Mouse (Mus musculus) embryonic fibroblast, embryonic 13.5 days (primary cell): Measurements from ENCODE around the gene Ctnnd2. TPM values are rescaled to one million over a fixed set of nuclear protein-coding genes. Genes with fewer than 3 reads are reported as not detected.

Experiments
- H3K27ac ChIP-seq: 2 replicates; pipeline ENCODE4 v1.5.1; 2012; ENCODE audit warnings: low read length, control low read depth, inconsistent platforms; ENCODE audit not compliant: insufficient read depth
- H3K4me1 ChIP-seq: 2 replicates; pipeline ENCODE4 v1.6.1; 2011; ENCODE audit warnings: low read length; ENCODE audit not compliant: control insufficient read depth, insufficient read depth
- H3K4me3 ChIP-seq: 2 replicates; pipeline ENCODE4 v1.5.1; 2011; ENCODE audit warnings: mild to moderate bottlenecking, control low read depth, low read length; ENCODE audit not compliant: insufficient read depth
- CTCF ChIP-seq: IDR thresholded peaks from 2 replicates; pipeline ENCODE4 v1.5.1; 2011; ENCODE audit warnings: mild to moderate bottlenecking, control low read depth, low read length, moderate library complexity, borderline replicate concordance; ENCODE audit not compliant: insufficient read depth
- POLR2A ChIP-seq: IDR thresholded peaks from 2 replicates; pipeline ENCODE4 v1.6.1; 2011; ENCODE audit warnings: low read depth, mild to moderate bottlenecking, control low read depth, low read length, moderate library complexity
- polyA plus RNA-seq: library from polyadenylated mRNA; stranded (reverse); fragments of >200 nt; gene quantifications from 2 replicates; pipeline ENCODE4 v1.2.4, GENCODE M21; 2011; ENCODE audit warnings: low read depth; ENCODE audit not compliant: missing spikeins, insufficient read length

Ctnnd2 gene
- polyA plus RNA-seq, 1 experiment, result 6.5 TPM

DNA sequence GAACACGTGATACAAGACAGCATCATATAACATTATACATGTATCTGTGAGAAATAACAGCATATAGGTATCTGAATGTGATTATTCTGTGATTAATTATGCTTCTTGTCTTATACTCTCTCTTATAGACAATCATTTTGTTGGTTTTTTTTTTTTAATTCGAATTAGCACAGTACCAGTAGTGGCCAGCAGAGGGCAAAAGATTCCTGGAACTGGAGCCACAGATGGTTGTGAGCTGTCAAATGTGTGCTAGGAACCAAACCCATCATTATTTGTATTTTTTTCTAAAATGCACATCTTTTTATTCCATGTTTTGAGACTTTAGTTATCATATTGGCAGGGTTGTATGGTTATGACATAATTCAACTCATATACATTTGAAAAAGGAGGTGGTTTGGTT lies 130.4 kb downstream of the Ctnnd2 start:
- Histone ChIP-seq H3K4me3 (no peak overlapping the region), H3K4me1 (no peaks in the 10 kb centered on the region), H3K27ac (no peak overlapping the region)
- no peak for TF ChIP-seq POLR2A
- no peak for TF ChIP-seq CTCF

DNA sequence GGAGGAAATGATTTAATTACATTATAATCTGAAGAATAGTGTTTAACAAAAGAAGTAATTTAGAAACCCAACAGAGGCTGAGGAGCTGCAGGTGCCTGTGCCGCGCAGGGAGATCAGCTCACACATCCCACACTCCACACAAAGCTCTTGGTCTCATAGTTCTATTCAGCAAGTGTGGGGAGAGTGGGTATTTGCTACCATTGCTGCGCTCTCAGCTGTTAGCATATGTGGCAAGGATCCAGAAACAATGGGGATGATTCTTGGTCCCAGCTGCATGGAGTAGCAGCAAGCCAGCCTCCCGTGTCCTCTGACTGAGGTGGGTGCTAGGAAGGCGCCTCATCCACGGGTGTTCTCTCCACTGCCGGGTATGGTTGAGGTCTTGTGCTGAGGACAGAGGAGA lies 134.0 kb downstream of the Ctnnd2 start:
- H3K27ac ChIP-seq, result no peak overlapping the region

DNA sequence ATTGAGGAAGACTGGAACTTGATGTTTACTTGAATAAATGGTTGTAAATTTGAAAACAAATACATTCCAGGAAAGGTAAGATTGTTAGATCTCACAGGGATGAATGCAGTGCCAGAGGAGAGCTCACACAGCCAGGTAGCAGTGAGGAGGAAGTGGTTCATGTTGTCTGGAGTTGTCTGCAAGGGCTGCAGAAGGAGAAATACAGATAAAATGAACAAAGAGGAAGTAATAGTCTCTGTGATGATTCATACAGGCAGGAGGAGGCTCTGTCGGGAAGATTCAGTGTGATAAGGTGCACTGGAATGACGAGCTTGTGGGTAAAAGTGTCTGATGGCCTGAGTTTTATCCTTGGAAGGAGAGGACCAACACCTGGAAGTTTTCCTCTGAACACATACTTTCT lies 150.2 kb downstream of the Ctnnd2 start:
- TF ChIP-seq POLR2A (no peak), CTCF (no peak)
- H3K4me1 ChIP-seq, result no peaks in the 10 kb centered on the region
- no peak overlapping the region for H3K4me3 ChIP-seq
- H3K27ac ChIP-seq, result no peak overlapping the region

More for the DNA sequence above, 134.0 kb downstream of the Ctnnd2 start:
- H3K4me3 ChIP-seq, result no peak overlapping the region
- TF ChIP-seq CTCF (no peak), POLR2A (no peak)
- no peaks in the 10 kb centered on the region for H3K4me1 ChIP-seq

DNA sequence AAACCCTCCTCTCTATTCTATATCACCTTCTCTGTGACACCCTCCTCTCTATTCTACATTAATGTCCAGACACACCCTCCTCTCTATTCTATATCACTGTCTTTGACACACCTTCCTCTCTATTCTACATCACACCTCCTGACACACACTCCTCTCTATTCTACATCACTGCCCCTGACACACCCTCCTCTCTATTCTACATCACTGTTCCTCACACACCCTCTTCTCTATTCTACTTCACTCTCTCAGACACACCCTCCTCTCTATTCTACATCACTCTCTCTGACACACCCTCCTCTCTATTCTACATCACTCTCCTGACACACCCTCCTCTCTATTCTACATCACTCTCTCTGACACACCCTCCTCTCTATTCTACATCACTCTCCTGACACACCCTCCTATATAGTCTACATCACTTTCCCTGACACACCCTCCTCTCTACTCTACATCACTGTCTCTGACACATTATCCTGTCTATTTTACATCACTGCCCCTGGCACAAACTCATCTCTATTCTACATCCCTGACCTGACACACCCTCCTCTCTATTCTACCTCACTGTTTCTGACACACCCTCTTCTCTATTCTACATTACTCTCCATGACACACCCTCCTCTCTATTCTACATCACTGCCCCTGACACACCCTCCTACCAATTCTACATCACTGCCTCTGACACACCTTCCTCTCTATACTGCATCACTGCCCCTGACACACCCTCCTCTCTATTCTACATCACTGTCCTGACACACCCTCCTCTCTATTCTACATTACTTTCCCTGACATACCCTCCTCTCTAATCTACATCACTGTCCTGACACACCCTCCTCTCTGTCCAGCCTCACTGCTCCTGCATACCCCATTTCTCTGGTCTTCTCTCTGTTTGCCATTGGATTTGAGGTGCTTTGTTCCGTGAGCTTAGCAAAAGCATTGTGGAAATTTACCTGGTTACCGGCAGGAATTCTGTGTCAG lies 161.2 kb downstream of the Ctnnd2 start:
- TF ChIP-seq POLR2A (no peak), CTCF (no peak)
- Histone ChIP-seq H3K4me1 (no peaks in the 10 kb centered on the region), H3K4me3 (no peak overlapping the region), H3K27ac (no peak overlapping the region)

DNA sequence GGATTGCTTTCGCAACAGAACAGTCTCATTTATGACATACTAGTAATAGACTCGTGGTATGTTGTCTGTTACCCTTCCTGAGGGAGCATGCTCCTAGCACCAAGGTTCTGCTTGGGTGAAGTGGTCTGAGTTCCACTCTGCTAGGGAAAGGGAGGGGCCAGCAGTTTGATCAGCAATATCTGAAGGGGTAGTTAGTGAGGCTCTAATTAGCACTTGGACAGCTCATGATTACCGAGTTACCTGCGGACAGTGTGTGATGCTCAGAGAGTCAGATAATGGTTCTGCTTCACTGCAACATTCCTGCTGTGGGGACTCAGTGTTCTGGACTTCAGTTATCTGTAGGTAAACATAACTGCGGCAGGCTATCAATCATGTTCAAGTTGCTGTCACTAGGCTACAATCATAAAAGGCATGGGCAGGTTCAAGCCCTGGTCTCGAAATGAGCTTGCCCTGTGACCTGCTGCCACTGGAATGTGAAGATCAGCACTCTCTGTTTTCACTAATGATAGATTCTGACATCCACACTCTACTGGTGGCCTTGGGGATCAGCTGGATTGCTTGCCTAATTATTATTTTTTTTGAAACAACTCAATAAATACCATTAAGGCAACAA lies 166.3 kb downstream of the Ctnnd2 start:
- Histone ChIP-seq H3K4me1 (no peaks in the 10 kb centered on the region), H3K27ac (no peak overlapping the region), H3K4me3 (no peak overlapping the region)
- TF ChIP-seq POLR2A (no peak), CTCF (no peak)

DNA sequence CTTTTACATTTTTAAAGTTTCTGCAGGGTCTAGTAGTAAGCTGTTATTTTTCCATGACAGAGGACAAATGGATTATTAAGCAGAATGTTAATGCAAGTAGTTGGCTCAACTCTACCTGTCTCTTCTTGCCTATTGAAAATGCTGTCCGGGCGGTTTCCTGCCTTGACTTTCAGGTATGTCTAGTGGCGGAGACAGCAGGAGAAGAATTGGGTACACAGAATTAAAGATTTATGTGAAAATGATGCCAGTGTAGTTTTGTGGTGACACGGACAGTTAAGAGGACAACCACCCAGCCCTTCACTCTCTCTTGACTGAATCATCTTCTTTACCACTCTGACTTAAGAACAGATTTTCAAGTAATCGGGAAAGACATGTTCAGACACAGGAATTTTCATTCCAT lies 173.4 kb downstream of the Ctnnd2 start:
- TF ChIP-seq CTCF (no peak), POLR2A (no peak)
- no peak overlapping the region for H3K27ac ChIP-seq
- H3K4me3 ChIP-seq, result no peak overlapping the region
- H3K4me1 ChIP-seq, result no peaks in the 10 kb centered on the region

DNA sequence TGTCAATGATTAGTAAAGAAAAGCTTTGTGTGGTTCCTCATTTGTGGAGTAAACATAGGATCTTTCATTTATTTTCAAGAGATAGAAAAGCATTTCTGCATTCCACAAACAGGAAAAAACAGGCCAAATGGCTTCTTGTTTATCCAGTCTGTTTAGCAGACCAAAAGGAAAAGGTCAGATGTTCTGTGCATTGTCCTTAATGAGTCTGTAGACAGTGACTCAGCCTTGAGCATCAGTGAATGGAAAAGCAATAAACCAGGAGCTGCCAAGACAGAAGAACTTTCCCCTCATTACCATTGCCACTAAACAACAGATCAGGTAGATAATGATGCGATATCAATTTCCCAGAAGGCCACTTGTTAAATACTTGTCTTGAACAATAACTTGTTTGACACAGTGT lies 192.1 kb downstream of the Ctnnd2 start:
- TF ChIP-seq CTCF (no peak), POLR2A (no peak)
- no peak overlapping the region for H3K4me3 ChIP-seq

DNA sequence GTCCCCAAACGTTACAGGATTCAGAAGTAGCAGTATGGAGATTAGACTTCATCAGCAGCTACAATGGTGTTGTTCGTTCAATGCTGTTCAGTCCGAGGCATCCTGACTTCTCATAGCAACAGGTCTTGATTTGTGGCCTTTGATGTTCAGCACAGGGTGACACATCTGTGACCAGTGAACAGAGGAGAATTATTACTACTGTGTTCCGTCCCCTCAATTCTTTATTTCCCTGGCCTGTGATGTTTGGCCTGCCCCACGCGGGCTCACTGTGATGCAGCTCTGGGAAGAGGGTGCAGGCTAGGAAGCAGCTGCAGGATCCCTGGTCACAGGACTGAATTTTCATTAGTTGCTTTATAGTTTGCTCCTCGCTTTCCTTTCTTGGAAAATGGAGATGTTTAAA lies 197.6 kb downstream of the Ctnnd2 start:
- Histone ChIP-seq H3K4me3 (no peak overlapping the region), H3K27ac (no peak overlapping the region), H3K4me1 (no peaks in the 10 kb centered on the region)
- TF ChIP-seq POLR2A (no peak), CTCF (no peak)

More for the DNA sequence above, 192.1 kb downstream of the Ctnnd2 start:
- Histone ChIP-seq H3K27ac (no peak overlapping the region), H3K4me1 (no peaks in the 10 kb centered on the region)

DNA sequence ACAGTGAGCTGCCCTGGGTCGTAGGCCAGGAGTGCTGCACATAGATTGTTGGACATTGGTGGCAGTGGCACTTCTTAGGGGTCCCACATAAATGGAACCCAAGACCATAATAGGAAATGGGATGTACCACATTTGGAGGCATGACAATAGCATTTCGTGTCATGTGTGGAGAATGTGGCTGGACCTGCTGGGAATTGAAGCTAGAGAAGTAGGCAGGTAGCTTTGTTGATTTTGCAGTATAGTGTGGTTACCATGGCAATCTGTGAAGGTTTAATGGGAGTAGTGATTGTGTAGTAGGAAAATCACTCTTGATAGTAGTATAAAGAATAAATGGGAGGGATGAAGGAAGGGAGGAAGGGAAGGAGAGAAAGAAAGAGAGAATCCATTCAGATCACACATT lies 198.8 kb downstream of the Ctnnd2 start:
- Histone ChIP-seq H3K4me1 (no peaks in the 10 kb centered on the region), H3K27ac (no peak overlapping the region), H3K4me3 (no peak overlapping the region)
- TF ChIP-seq CTCF (no peak), POLR2A (no peak)

DNA sequence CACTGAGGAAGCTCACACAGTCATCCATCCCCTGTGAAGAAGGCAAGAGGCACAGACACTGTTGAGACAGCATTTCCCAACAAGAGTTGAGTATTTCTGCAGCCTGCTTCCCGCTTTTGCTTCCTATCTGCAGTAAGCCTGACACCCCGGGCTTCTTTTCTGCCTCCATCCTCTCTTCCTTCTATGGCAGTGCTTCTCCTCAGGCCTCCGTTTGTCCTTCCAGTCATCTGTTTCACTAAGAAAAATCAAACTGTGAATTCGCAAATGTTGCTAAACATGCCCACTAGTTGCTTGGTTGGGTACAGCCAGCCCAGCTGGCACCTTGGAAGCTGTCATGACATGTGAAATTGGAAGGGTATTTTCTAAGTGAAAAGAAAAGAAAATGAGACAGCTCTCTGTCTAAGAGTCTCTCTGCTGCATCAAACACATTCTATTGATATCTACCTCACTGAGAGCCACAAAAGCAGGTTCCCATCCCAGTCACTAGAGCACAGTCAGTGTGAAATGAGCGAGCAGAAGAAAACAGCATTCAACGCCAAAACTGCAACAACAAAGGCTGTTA lies 201.3 kb downstream of the Ctnnd2 start:
- H3K4me1 ChIP-seq, result no peaks in the 10 kb centered on the region; the same call in 1 of the 2 replicates
- TF ChIP-seq CTCF (no peak), POLR2A (no peak)
- H3K27ac ChIP-seq, result no peak overlapping the region
- no peak overlapping the region for H3K4me3 ChIP-seq
